Mouse (Mus musculus) CD8-positive naive resting alpha-beta T cell, adult 2 months (primary cell): ENCODE measurements at regions not wholly inside any gene's neighbourhood (a gene's known extent, or its start where the extent isn't known, plus 50 kb on each side); places are given as distances from the start of the nearest gene placed in this dataset.

Experiments used
- DNase-seq, 2 experiments: peaks; one replicate each; pipeline ENCODE4 v3.0.0; 2022; ENCODE audit warnings: low read depth in 2 of 2, low spot score in 2 of 2

- DNase-seq: no peak
Observed at GRCm38 (mm10) chr10:98748856-98749583, 165.2 kb upstream of the Atp2b1 start.

- no peak for DNase-seq
Observed at GRCm38 (mm10) chr10:98749584-98749947, 164.6 kb upstream of the Atp2b1 start.

- no peak for DNase-seq
Observed at GRCm38 (mm10) chr10:98751376-98752058, 162.7 kb upstream of the Atp2b1 start.

- DNase-seq: no peak
Observed at GRCm38 (mm10) chr10:98761080-98761479, 153.1 kb upstream of the Atp2b1 start.

GRCm38 (mm10) chr10:98765786-98766419, 148.3 kb upstream of the Atp2b1 start:
- no peak for DNase-seq

GRCm38 (mm10) chr10:98779783-98780182, 134.4 kb upstream of the Atp2b1 start:
- DNase-seq: no peak

GRCm38 (mm10) chr10:98780938-98781337, 133.3 kb upstream of the Atp2b1 start:
- no peak for DNase-seq

GRCm38 (mm10) chr10:98781888-98782351, 132.3 kb upstream of the Atp2b1 start:
- DNase-seq: peak; percentile 37 to 44

GRCm38 (mm10) chr10:98785411-98785810, 128.8 kb upstream of the Atp2b1 start:
- peak; percentile 28 to 63 for DNase-seq

GRCm38 (mm10) chr10:98786089-98786488, 128.1 kb upstream of the Atp2b1 start:
- no peak for DNase-seq

- no peak for DNase-seq
Observed at GRCm38 (mm10) chr10:98789763-98790162, 124.4 kb upstream of the Atp2b1 start.

- DNase-seq: no peak
Observed at GRCm38 (mm10) chr10:98790456-98790855, 123.8 kb upstream of the Atp2b1 start.

- DNase-seq: no peak
Observed at GRCm38 (mm10) chr10:98792019-98792741, 122.0 kb upstream of the Atp2b1 start.

GRCm38 (mm10) chr10:98793926-98794536, 120.2 kb upstream of the Atp2b1 start:
- no peak for DNase-seq

GRCm38 (mm10) chr10:98796016-98796415, 118.2 kb upstream of the Atp2b1 start:
- no peak for DNase-seq

GRCm38 (mm10) chr10:98798634-98799415, 115.4 kb upstream of the Atp2b1 start:
- DNase-seq: no peak

- DNase-seq: no peak
Observed at GRCm38 (mm10) chr10:98799830-98800229, 114.4 kb upstream of the Atp2b1 start.

GRCm38 (mm10) chr10:98800949-98801348, 113.3 kb upstream of the Atp2b1 start:
- no peak for DNase-seq

GRCm38 (mm10) chr10:98805013-98805412, 109.2 kb upstream of the Atp2b1 start:
- no peak for DNase-seq
